Mouse (Mus musculus): ENCODE results near the gene Plcl2. TPM values are rescaled to one million over a fixed set of nuclear protein-coding genes. Genes with fewer than 3 reads are reported as not detected.

Plcl2 gene
- polyA plus RNA-seq, 1 experiment: 2.9 TPM

- Histone ChIP-seq H3K4me1 (ENCODE audit: control insufficient read depth, insufficient read depth, low read length) (no peaks in the 10 kb centered on the region), H3K9ac (ENCODE audit: low read depth, poor library complexity, severe bottlenecking) (no peak overlapping the region), H3K36me3 (ENCODE audit: control insufficient read depth, insufficient read depth, low read length, poor library complexity, severe bottlenecking) (no peaks in the 10 kb centered on the region), H3K27ac (ENCODE audit: insufficient read depth, low read length) (no peak overlapping the region), H3K4me3 (ENCODE audit: low read depth, low read length) (no peak overlapping the region), H3K27me3 (ENCODE audit: control insufficient read depth, insufficient read depth, low read length, poor library complexity, severe bottlenecking) (no peaks in the 10 kb centered on the region; the same call in 1 of the 2 replicates), H3K9me3 (replicated peaks; ENCODE audit: control insufficient read depth, insufficient read depth, low read length, poor library complexity, severe bottlenecking) (no peaks in the 10 kb centered on the region)
- TF ChIP-seq EP300 (IDR thresholded peaks at IDR 0.05; ENCODE audit: insufficient read depth, low read depth, low read length): no peak
- TF ChIP-seq CTCF (IDR thresholded peaks at IDR 0.05; ENCODE audit: low read depth, low read length): no peak
- TF ChIP-seq POLR2A (IDR thresholded peaks at IDR 0.05; ENCODE audit: insufficient read depth, low read length): no peak
Measured at GRCm38 (mm10) chr17:50470432-50471078, 38.6 kb upstream of the Plcl2 start.

DNA sequence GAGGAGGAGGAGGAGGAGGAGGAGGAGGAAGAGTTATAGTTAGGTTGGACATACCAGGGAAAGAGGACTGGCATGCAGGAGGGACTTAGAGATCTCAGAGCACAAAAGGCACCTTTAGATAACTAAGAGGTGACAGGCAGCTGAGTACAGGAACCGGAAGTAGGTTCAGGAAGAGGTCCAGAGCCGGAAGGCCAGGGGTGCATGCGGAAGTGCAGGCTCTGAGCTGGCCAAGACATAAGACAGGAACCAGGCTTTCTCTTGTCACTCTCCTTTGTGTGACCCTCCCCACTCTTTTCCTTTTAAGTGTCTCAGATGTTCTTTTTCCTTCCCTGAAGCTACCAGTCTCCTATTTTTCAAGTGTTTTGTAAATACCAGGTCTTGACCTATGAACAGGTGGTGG lies 38.0 kb upstream of the Plcl2 start:
- no peak overlapping the region for H3K27ac ChIP-seq (ENCODE audit: insufficient read depth, low read length)
- TF ChIP-seq POLR2A (IDR thresholded peaks at IDR 0.05; ENCODE audit: insufficient read depth, low read length) (no peak), EP300 (IDR thresholded peaks at IDR 0.05; ENCODE audit: insufficient read depth, low read depth, low read length) (no peak), CTCF (IDR thresholded peaks at IDR 0.05; ENCODE audit: low read depth, low read length) (no peak)

GRCm38 (mm10) chr17:50477277-50477676 lies 31.9 kb upstream of the Plcl2 start:
- H3K9me3 ChIP-seq (replicated peaks; ENCODE audit: control insufficient read depth, insufficient read depth, low read length, poor library complexity, severe bottlenecking): no peaks in the 10 kb centered on the region
- no peaks in the 10 kb centered on the region for H3K27me3 ChIP-seq (ENCODE audit: control insufficient read depth, insufficient read depth, low read length, poor library complexity, severe bottlenecking)
- no peak overlapping the region for H3K4me3 ChIP-seq (ENCODE audit: low read depth, low read length)
- H3K36me3 ChIP-seq (ENCODE audit: control insufficient read depth, insufficient read depth, low read length, poor library complexity, severe bottlenecking): no peaks in the 10 kb centered on the region
- H3K27ac ChIP-seq (ENCODE audit: insufficient read depth, low read length): no peak overlapping the region
- H3K9ac ChIP-seq (ENCODE audit: low read depth, poor library complexity, severe bottlenecking): no peak overlapping the region
- H3K4me1 ChIP-seq (ENCODE audit: control insufficient read depth, insufficient read depth, low read length): no peaks in the 10 kb centered on the region
- no peak for TF ChIP-seq POLR2A (IDR thresholded peaks at IDR 0.05; ENCODE audit: insufficient read depth, low read length)
- TF ChIP-seq CTCF (IDR thresholded peaks at IDR 0.05; ENCODE audit: low read depth, low read length): no peak
- TF ChIP-seq EP300 (IDR thresholded peaks at IDR 0.05; ENCODE audit: insufficient read depth, low read depth, low read length): no peak

More for the DNA sequence above, 38.0 kb upstream of the Plcl2 start:
- no peaks in the 10 kb centered on the region for H3K27me3 ChIP-seq (ENCODE audit: control insufficient read depth, insufficient read depth, low read length, poor library complexity, severe bottlenecking)
- H3K9ac ChIP-seq (ENCODE audit: low read depth, poor library complexity, severe bottlenecking): no peak overlapping the region
- H3K36me3 ChIP-seq (ENCODE audit: control insufficient read depth, insufficient read depth, low read length, poor library complexity, severe bottlenecking): no peaks in the 10 kb centered on the region
- H3K4me3 ChIP-seq (ENCODE audit: low read depth, low read length): no peak overlapping the region
- no peaks in the 10 kb centered on the region for H3K9me3 ChIP-seq (replicated peaks; ENCODE audit: control insufficient read depth, insufficient read depth, low read length, poor library complexity, severe bottlenecking)
- H3K4me1 ChIP-seq (ENCODE audit: control insufficient read depth, insufficient read depth, low read length): no peaks in the 10 kb centered on the region

DNA sequence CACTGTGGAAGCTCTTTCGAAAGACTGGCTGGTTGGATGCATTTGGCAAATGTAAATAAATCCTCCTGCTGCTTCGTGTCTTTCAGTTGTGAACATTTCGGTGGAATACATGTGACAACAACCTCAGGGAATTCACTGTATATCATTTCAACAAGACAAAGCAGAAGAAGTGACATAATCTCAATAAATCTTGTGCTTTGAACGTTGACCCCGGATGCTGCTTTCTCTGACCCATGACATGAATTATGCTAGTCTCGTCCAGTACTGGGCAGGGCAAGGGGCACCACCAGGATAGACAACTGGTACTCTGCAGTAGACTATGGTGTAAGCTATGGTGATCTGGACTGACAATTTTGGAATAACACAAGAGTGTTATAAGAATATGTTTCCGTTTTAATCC lies 28.3 kb upstream of the Plcl2 start:
- H3K36me3 ChIP-seq (ENCODE audit: control insufficient read depth, insufficient read depth, low read length, poor library complexity, severe bottlenecking): no peaks in the 10 kb centered on the region
- TF ChIP-seq EP300 (IDR thresholded peaks at IDR 0.05; ENCODE audit: insufficient read depth, low read depth, low read length): no peak
- TF ChIP-seq POLR2A (IDR thresholded peaks at IDR 0.05; ENCODE audit: insufficient read depth, low read length): no peak
- TF ChIP-seq CTCF (IDR thresholded peaks at IDR 0.05; ENCODE audit: low read depth, low read length): no peak
- H3K27ac ChIP-seq (ENCODE audit: insufficient read depth, low read length): no peak overlapping the region
- no peak overlapping the region for H3K4me3 ChIP-seq (ENCODE audit: low read depth, low read length)
- H3K9ac ChIP-seq (ENCODE audit: low read depth, poor library complexity, severe bottlenecking): no peak overlapping the region
- H3K4me1 ChIP-seq (ENCODE audit: control insufficient read depth, insufficient read depth, low read length): no peaks in the 10 kb centered on the region
- H3K27me3 ChIP-seq (ENCODE audit: control insufficient read depth, insufficient read depth, low read length, poor library complexity, severe bottlenecking): no peaks in the 10 kb centered on the region
- H3K9me3 ChIP-seq (replicated peaks; ENCODE audit: control insufficient read depth, insufficient read depth, low read length, poor library complexity, severe bottlenecking): no peaks in the 10 kb centered on the region

GRCm38 (mm10) chr17:50483700-50484099 lies 25.5 kb upstream of the Plcl2 start:
- Histone ChIP-seq H3K27me3 (ENCODE audit: control insufficient read depth, insufficient read depth, low read length, poor library complexity, severe bottlenecking) (no peaks in the 10 kb centered on the region), H3K4me3 (ENCODE audit: low read depth, low read length) (no peak overlapping the region), H3K27ac (ENCODE audit: insufficient read depth, low read length) (no peak overlapping the region), H3K9ac (ENCODE audit: low read depth, poor library complexity, severe bottlenecking) (no peak overlapping the region), H3K36me3 (ENCODE audit: control insufficient read depth, insufficient read depth, low read length, poor library complexity, severe bottlenecking) (no peaks in the 10 kb centered on the region), H3K9me3 (replicated peaks; ENCODE audit: control insufficient read depth, insufficient read depth, low read length, poor library complexity, severe bottlenecking) (no peaks in the 10 kb centered on the region; the same call in 1 of the 2 replicates), H3K4me1 (ENCODE audit: control insufficient read depth, insufficient read depth, low read length) (no peaks in the 10 kb centered on the region)
- TF ChIP-seq EP300 (IDR thresholded peaks at IDR 0.05; ENCODE audit: insufficient read depth, low read depth, low read length) (no peak), POLR2A (IDR thresholded peaks at IDR 0.05; ENCODE audit: insufficient read depth, low read length) (no peak), CTCF (IDR thresholded peaks at IDR 0.05; ENCODE audit: low read depth, low read length) (no peak)

GRCm38 (mm10) chr17:50484981-50485380 lies 24.2 kb upstream of the Plcl2 start:
- H3K4me3 ChIP-seq (ENCODE audit: low read depth, low read length): no peak overlapping the region
- H3K27ac ChIP-seq (ENCODE audit: insufficient read depth, low read length): no peak overlapping the region

More at GRCm38 (mm10) chr17:50484981-50485380, 24.2 kb upstream of the Plcl2 start:
- Histone ChIP-seq H3K4me1 (ENCODE audit: control insufficient read depth, insufficient read depth, low read length) (no peaks in the 10 kb centered on the region), H3K9me3 (replicated peaks; ENCODE audit: control insufficient read depth, insufficient read depth, low read length, poor library complexity, severe bottlenecking) (no peaks in the 10 kb centered on the region; the same call in 1 of the 2 replicates), H3K36me3 (ENCODE audit: control insufficient read depth, insufficient read depth, low read length, poor library complexity, severe bottlenecking) (no peaks in the 10 kb centered on the region), H3K9ac (ENCODE audit: low read depth, poor library complexity, severe bottlenecking) (no peak overlapping the region), H3K27me3 (ENCODE audit: control insufficient read depth, insufficient read depth, low read length, poor library complexity, severe bottlenecking) (no peaks in the 10 kb centered on the region)
- TF ChIP-seq CTCF (IDR thresholded peaks at IDR 0.05; ENCODE audit: low read depth, low read length) (no peak), EP300 (IDR thresholded peaks at IDR 0.05; ENCODE audit: insufficient read depth, low read depth, low read length) (no peak), POLR2A (IDR thresholded peaks at IDR 0.05; ENCODE audit: insufficient read depth, low read length) (no peak)
